Mouse (Mus musculus): ENCODE data around the gene Midn. TPM values are rescaled to one million over a fixed set of nuclear protein-coding genes. Genes with fewer than 3 reads are reported as not detected.
A peak's percentile ranks its signal among the peaks of the same experiment; 100 is the strongest.
"Not testable (repeated sequence)": the region's sequence is repeated elsewhere in the genome, so short reads cannot be mapped to it uniquely, and the experiment has no call there.

Gene Midn
- polyA plus RNA-seq, 1 experiment from 2014 or later: 41.7 TPM

- 0 out of 2 replicates have a peak overlapping the region, but pooled peaks have one; percentile 47 for H3K4me3 ChIP-seq
Measured at GRCm38 (mm10) chr10:80161522-80162242, 13.6 kb downstream of the Midn start.

GRCm38 (mm10) chr10:80162243-80162608, 14.2 kb downstream of the Midn start:
- Histone ChIP-seq H3K9me3 (no peaks in the 10 kb centered on the region), H3K4me2 (replicated peaks) (no peak overlapping the region), H3K27me3 (peaks cover 6% of the 10 kb centered on the region; the same call in 1 of the 2 replicates), H3K27ac (replicated peaks) (no peak overlapping the region; the same call in 1 of the 2 replicates), H3K4me3 (no peak overlapping the region), H3K36me3 (peaks cover 4% of the 10 kb centered on the region), H3K9ac (replicated peaks) (no peak overlapping the region), H3K4me1 (peaks cover 76% of the 10 kb centered on the region)
- 78% methylated on average over 3 of the region's 3 CpGs for WGBS
- ATAC-seq (ENCODE audit: low FRiP score, low read depth): no peak

More at GRCm38 (mm10) chr10:80161522-80162242, 13.6 kb downstream of the Midn start:
- ATAC-seq (ENCODE audit: low FRiP score, low read depth): no peak
- no peaks in the 10 kb centered on the region for H3K9me3 ChIP-seq
- H3K36me3 ChIP-seq: peaks cover 10% of the 10 kb centered on the region
- no peak overlapping the region for H3K9ac ChIP-seq (replicated peaks)
- H3K4me2 ChIP-seq (replicated peaks): peak overlapping the region; percentile 57; the same call in 1 of the 2 replicates
- H3K27me3 ChIP-seq: peaks cover 6% of the 10 kb centered on the region; the same call in 1 of the 2 replicates
- H3K27ac ChIP-seq (replicated peaks): peak overlapping the region; percentile 50; the same call in 1 of the 2 replicates
- 12% methylated on average over 7 of the region's 7 CpGs for whole genome bisulfite sequencing
- H3K4me1 ChIP-seq: peaks cover 77% of the 10 kb centered on the region

- Histone ChIP-seq H3K4me2 (replicated peaks) (no peak overlapping the region), H3K9ac (replicated peaks) (no peak overlapping the region), H3K4me1 (peaks cover 71% of the 10 kb centered on the region), H3K27ac (replicated peaks) (0 out of 2 replicates have a peak overlapping the region, but pooled peaks have one; percentile 4), H3K4me3 (no peak overlapping the region; the same call in 1 of the 2 replicates), H3K36me3 (no peaks in the 10 kb centered on the region), H3K27me3 (peaks cover 6% of the 10 kb centered on the region; the same call in 1 of the 2 replicates), H3K9me3 (no peaks in the 10 kb centered on the region)
- ATAC-seq (ENCODE audit: low FRiP score, low read depth): no peak
- WGBS: 75% methylated on average over 6 of the region's 6 CpGs
Measured at GRCm38 (mm10) chr10:80162716-80163299, 14.7 kb downstream of the Midn start.

- no peak for ATAC-seq (ENCODE audit: low FRiP score, low read depth)
- no peaks in the 10 kb centered on the region for H3K9me3 ChIP-seq
- WGBS: 76% methylated on average over 8 of the region's 8 CpGs
- H3K4me3 ChIP-seq: no peak overlapping the region
- no peak overlapping the region for H3K4me2 ChIP-seq (replicated peaks)
- H3K4me1 ChIP-seq: peaks cover 67% of the 10 kb centered on the region
- no peak overlapping the region for H3K9ac ChIP-seq (replicated peaks)
- H3K27me3 ChIP-seq: peaks cover 6% of the 10 kb centered on the region; the same call in 1 of the 2 replicates
- H3K36me3 ChIP-seq: no peaks in the 10 kb centered on the region
- no peak overlapping the region for H3K27ac ChIP-seq (replicated peaks)
Measured at GRCm38 (mm10) chr10:80163721-80164120, 15.6 kb downstream of the Midn start.

- Histone ChIP-seq H3K9me3 (no peaks in the 10 kb centered on the region), H3K36me3 (no peaks in the 10 kb centered on the region), H3K27me3 (peaks cover 6% of the 10 kb centered on the region; the same call in 1 of the 2 replicates), H3K4me1 (peaks cover 67% of the 10 kb centered on the region), H3K4me3 (peak overlapping the region; percentile 35), H3K27ac (replicated peaks) (peak overlapping the region; percentile 74), H3K4me2 (replicated peaks) (peak overlapping the region; percentile 57), H3K9ac (replicated peaks) (peak overlapping the region; percentile 45)
- 12% methylated on average over 40 of the region's 44 CpGs for WGBS
- ATAC-seq (ENCODE audit: low FRiP score, low read depth): no peak
Measured at GRCm38 (mm10) chr10:80164161-80164997, 16.3 kb downstream of the Midn start.

GRCm38 (mm10) chr10:80164998-80165344, 16.9 kb downstream of the Midn start:
- Histone ChIP-seq H3K36me3 (peaks cover 3% of the 10 kb centered on the region), H3K27me3 (peaks cover 6% of the 10 kb centered on the region; the same call in 1 of the 2 replicates), H3K9me3 (no peaks in the 10 kb centered on the region), H3K9ac (replicated peaks) (peak overlapping the region; percentile 45; the same call in 1 of the 2 replicates), H3K27ac (replicated peaks) (peak overlapping the region; percentile 77), H3K4me1 (peaks cover 69% of the 10 kb centered on the region), H3K4me2 (replicated peaks) (peak overlapping the region; percentile 57), H3K4me3 (peak overlapping the region; percentile 35)
- ATAC-seq (ENCODE audit: low FRiP score, low read depth): peak; percentile 24
- 1% methylated on average over 17 of the region's 17 CpGs for WGBS

GRCm38 (mm10) chr10:80165392-80166128, 17.5 kb downstream of the Midn start, which contains the start of gene Cirbp:
TSS of gene Cirbp (plus strand) at chr10:80165985.
- peaks cover 6% of the 10 kb centered on the region; the same call in 1 of the 2 replicates for H3K27me3 ChIP-seq
- no peak for ATAC-seq (ENCODE audit: low FRiP score, low read depth)
- peak within 1 kb of the TSS; percentile 99 for H3K27ac ChIP-seq (replicated peaks)
- H3K9me3 ChIP-seq: no peaks in the 10 kb centered on the region
- peaks cover 9% of the 10 kb centered on the region for H3K36me3 ChIP-seq
- peak within 1 kb of the TSS; percentile 94 for H3K4me2 ChIP-seq (replicated peaks)
- peak within 1 kb of the TSS; percentile 45 for H3K9ac ChIP-seq (replicated peaks)
- peaks cover 69% of the 10 kb centered on the region for H3K4me1 ChIP-seq
- peak within 1 kb of the TSS; percentile 94 for H3K4me3 ChIP-seq
- WGBS: 12% methylated on average over 20 of the region's 20 CpGs

GRCm38 (mm10) chr10:80166136-80166535, 18.1 kb downstream of the Midn start:
- H3K27me3 ChIP-seq; ATAC-seq (ENCODE audit: low FRiP score, low read depth); H3K9me3 ChIP-seq: not testable (repeated sequence)
- H3K4me2 ChIP-seq (replicated peaks): peak overlapping the region; percentile 57
- H3K36me3 ChIP-seq: peaks cover 15% of the 10 kb centered on the region
- peak overlapping the region; percentile 77 for H3K27ac ChIP-seq (replicated peaks)
- 85% methylated on average over 4 of the region's 4 CpGs for WGBS
- peaks cover 66% of the 10 kb centered on the region for H3K4me1 ChIP-seq
- peak overlapping the region; percentile 43 for H3K9ac ChIP-seq (replicated peaks)
- H3K4me3 ChIP-seq: peak overlapping the region; percentile 13; the same call in 1 of the 2 replicates

GRCm38 (mm10) chr10:80167460-80168037, 19.5 kb downstream of the Midn start:
- peak; percentile 89 for ATAC-seq (ENCODE audit: low FRiP score, low read depth)
- peaks cover 6% of the 10 kb centered on the region; the same call in 1 of the 2 replicates for H3K27me3 ChIP-seq
- no peaks in the 10 kb centered on the region for H3K9me3 ChIP-seq
- H3K27ac ChIP-seq (replicated peaks): peak overlapping the region; percentile 99
- WGBS: under 1% methylated on average over 55 of the region's 55 CpGs
- peaks cover 29% of the 10 kb centered on the region for H3K36me3 ChIP-seq
- H3K4me2 ChIP-seq (replicated peaks): peak overlapping the region; percentile 94
- H3K4me3 ChIP-seq: peak overlapping the region; percentile 94
- H3K9ac ChIP-seq (replicated peaks): peak overlapping the region; percentile 99
- peaks cover 67% of the 10 kb centered on the region for H3K4me1 ChIP-seq

GRCm38 (mm10) chr10:80168038-80168661, 20.1 kb downstream of the Midn start:
- peaks cover 31% of the 10 kb centered on the region for H3K36me3 ChIP-seq
- H3K9ac ChIP-seq (replicated peaks): peak overlapping the region; percentile 99
- H3K27ac ChIP-seq (replicated peaks): peak overlapping the region; percentile 99
- peak overlapping the region; percentile 94 for H3K4me2 ChIP-seq (replicated peaks)
- H3K4me1 ChIP-seq: peaks cover 69% of the 10 kb centered on the region
- peaks cover 6% of the 10 kb centered on the region; the same call in 1 of the 2 replicates for H3K27me3 ChIP-seq
- WGBS: under 1% methylated on average over 44 of the region's 48 CpGs
- peak overlapping the region; percentile 94 for H3K4me3 ChIP-seq
- H3K9me3 ChIP-seq: no peaks in the 10 kb centered on the region
- ATAC-seq (ENCODE audit: low FRiP score, low read depth): peak; percentile 52
